Mouse (Mus musculus): Measurements from ENCODE around the gene Tmem161a. TPM values are rescaled to one million over a fixed set of nuclear protein-coding genes. Genes with fewer than 3 reads are reported as not detected.

The Tmem161a gene
- polyA plus RNA-seq (2012; ENCODE audit: insufficient read depth, low replicate concordance) = 63.2 and 162 TPM in 2 replicates

DNA sequence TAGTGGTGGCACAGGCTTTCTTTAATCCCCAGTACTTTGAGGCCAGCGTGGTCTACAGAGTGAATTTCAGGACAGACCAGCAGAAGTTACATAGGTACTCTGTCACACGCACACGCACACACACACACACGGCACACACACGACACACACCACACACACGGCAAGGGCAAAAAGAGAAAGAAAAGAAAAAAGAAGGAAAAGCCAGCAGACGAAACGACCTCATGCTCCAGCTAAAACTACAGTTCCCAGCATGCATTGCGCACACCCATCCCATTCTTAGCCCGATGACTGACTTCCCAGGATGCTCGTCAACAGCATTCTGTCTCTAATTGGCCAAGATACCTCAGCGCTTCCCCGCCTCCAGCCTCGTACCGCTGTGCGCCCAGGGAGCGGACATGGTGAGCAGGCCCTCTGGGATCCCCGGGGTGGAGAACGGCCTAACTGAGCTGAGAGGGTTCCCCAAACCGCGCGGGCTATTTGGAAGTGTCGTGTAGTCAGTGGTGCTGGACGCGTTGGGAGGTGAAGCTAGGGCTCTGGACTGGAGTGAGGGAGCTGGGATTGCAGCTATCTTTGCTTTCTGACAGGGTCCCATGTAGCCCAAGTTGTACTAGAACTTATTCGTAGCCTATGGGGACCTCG, at the start of gene Tmem161a:
Gene Tmem161a, plus strand, starts transcription at position 314 of the 639 bp plus-strand sequence.
- TF ChIP-seq GATA1 (IDR thresholded peaks at IDR 0.05; ENCODE audit: borderline replicate concordance, low read length) (no peak), FLI1 (IDR thresholded peaks at IDR 0.05; ENCODE audit: low read length) (no peak)
- Histone ChIP-seq H3K9me3 (no peaks in the 10 kb centered on the region), H3K36me3 (replicated peaks; ENCODE audit: low read length) (peaks cover 23% of the 10 kb centered on the region), H3K4me3 (replicated peaks) (peak within 1 kb of the TSS; percentile 95), H3K27me3 (replicated peaks) (peaks cover 10% of the 10 kb centered on the region), H3K4me1 (peaks cover 56% of the 10 kb centered on the region)

GRCm38 (mm10) chr8:70122863-70123262, 49.3 kb upstream of the Tmem161a start:
- Histone ChIP-seq H3K27me3 (replicated peaks) (peaks cover 68% of the 10 kb centered on the region), H3K36me3 (replicated peaks; ENCODE audit: low read length) (no peaks in the 10 kb centered on the region), H3K4me1 (peaks cover 15% of the 10 kb centered on the region), H3K9me3 (no peaks in the 10 kb centered on the region), H3K4me3 (replicated peaks) (no peak overlapping the region)
- no peak for TF ChIP-seq GATA1 (IDR thresholded peaks at IDR 0.05; ENCODE audit: borderline replicate concordance, low read length)
- TF ChIP-seq FLI1 (IDR thresholded peaks at IDR 0.05; ENCODE audit: low read length) = no peak

- TF ChIP-seq GATA1 (IDR thresholded peaks at IDR 0.05; ENCODE audit: borderline replicate concordance, low read length) (no peak), FLI1 (IDR thresholded peaks at IDR 0.05; ENCODE audit: low read length) (no peak)
- Histone ChIP-seq H3K36me3 (replicated peaks; ENCODE audit: low read length) (no peaks in the 10 kb centered on the region), H3K4me3 (replicated peaks) (no peak overlapping the region), H3K9me3 (no peaks in the 10 kb centered on the region), H3K4me1 (peaks cover 18% of the 10 kb centered on the region), H3K27me3 (replicated peaks) (peaks cover 49% of the 10 kb centered on the region)
These were observed 47.2 kb upstream of the Tmem161a start for GRCm38 (mm10) chr8:70124992-70125391.

DNA sequence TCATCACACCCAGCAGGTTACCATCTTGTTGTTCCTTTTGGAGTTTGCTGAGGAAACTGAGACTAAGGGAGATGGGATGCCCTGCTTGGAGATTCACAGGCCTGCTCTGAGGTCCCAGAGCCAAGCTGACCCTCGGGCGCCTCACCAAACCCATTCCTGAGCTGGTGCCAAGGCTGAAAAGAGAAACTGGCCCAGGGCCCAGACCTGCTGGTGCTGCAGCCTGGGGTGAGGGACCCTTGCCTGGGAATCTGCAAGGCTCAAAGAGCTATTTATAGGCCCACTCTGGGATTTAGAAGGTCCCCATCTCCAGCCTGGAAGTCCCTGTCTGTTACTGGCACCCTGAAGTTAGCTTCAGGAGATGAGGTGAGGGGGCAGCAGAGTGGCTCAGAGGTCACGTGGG, 43.7 kb upstream of the Tmem161a start:
- TF ChIP-seq FLI1 (IDR thresholded peaks at IDR 0.05; ENCODE audit: low read length) (no peak), GATA1 (IDR thresholded peaks at IDR 0.05; ENCODE audit: borderline replicate concordance, low read length) (no peak)
- Histone ChIP-seq H3K4me3 (replicated peaks) (no peak overlapping the region), H3K9me3 (no peaks in the 10 kb centered on the region), H3K36me3 (replicated peaks; ENCODE audit: low read length) (peaks cover 13% of the 10 kb centered on the region), H3K4me1 (peaks cover 41% of the 10 kb centered on the region), H3K27me3 (replicated peaks) (peaks cover 19% of the 10 kb centered on the region)

- H3K27me3 ChIP-seq (replicated peaks) = peaks cover 14% of the 10 kb centered on the region
- H3K4me1 ChIP-seq = peaks cover 51% of the 10 kb centered on the region
- H3K9me3 ChIP-seq = no peaks in the 10 kb centered on the region
- H3K4me3 ChIP-seq (replicated peaks) = no peak overlapping the region
- H3K36me3 ChIP-seq (replicated peaks; ENCODE audit: low read length) = peaks cover 23% of the 10 kb centered on the region
- TF ChIP-seq FLI1 (IDR thresholded peaks at IDR 0.05; ENCODE audit: low read length) = no peak
- TF ChIP-seq GATA1 (IDR thresholded peaks at IDR 0.05; ENCODE audit: borderline replicate concordance, low read length) = no peak
These were observed 42.7 kb upstream of the Tmem161a start for GRCm38 (mm10) chr8:70129309-70129952.

DNA sequence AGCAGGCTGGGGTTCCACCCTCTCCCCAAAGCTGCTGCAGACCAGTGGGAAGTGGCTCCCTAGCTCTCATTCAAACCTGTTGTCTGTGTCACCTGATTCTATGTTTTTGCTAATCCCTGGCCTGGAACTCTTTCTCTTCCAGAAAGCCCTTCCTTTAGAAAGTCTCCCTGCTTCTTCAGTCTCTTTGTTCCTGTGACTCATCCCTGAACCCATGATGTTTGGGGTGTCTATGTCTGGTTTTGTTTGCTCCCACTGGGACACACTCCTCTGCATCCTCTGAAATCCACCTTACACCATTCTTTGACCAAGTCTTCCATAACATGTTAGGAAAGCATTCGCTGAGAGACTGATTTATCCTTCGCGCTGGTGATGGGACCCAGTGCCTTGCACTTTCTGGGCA, 42.1 kb upstream of the Tmem161a start:
- peaks cover 57% of the 10 kb centered on the region for H3K4me1 ChIP-seq
- no peaks in the 10 kb centered on the region for H3K9me3 ChIP-seq
- TF ChIP-seq GATA1 (IDR thresholded peaks at IDR 0.05; ENCODE audit: borderline replicate concordance, low read length) = no peak
- no peak for TF ChIP-seq FLI1 (IDR thresholded peaks at IDR 0.05; ENCODE audit: low read length)
- no peak overlapping the region for H3K4me3 ChIP-seq (replicated peaks)
- peaks cover 29% of the 10 kb centered on the region for H3K36me3 ChIP-seq (replicated peaks; ENCODE audit: low read length)
- peaks cover 9% of the 10 kb centered on the region for H3K27me3 ChIP-seq (replicated peaks)

- TF ChIP-seq GATA1 (IDR thresholded peaks at IDR 0.05; ENCODE audit: borderline replicate concordance, low read length) = no peak
- no peak for TF ChIP-seq FLI1 (IDR thresholded peaks at IDR 0.05; ENCODE audit: low read length)
- peak within 1 kb of the TSS; percentile 93 for H3K4me3 ChIP-seq (replicated peaks)
These were observed 40.8 kb upstream of the Tmem161a start, which contains the start of gene Nr2c2ap for GRCm38 (mm10) chr8:70131166-70131883. Gene Nr2c2ap (plus strand): TSS chr8:70131333.

GRCm38 (mm10) chr8:70134086-70134485, 38.1 kb upstream of the Tmem161a start:
- peaks cover 71% of the 10 kb centered on the region for H3K4me1 ChIP-seq
- no peak overlapping the region for H3K4me3 ChIP-seq (replicated peaks)
- TF ChIP-seq FLI1 (IDR thresholded peaks at IDR 0.05; ENCODE audit: low read length) = no peak
- no peak for TF ChIP-seq GATA1 (IDR thresholded peaks at IDR 0.05; ENCODE audit: borderline replicate concordance, low read length)
- H3K9me3 ChIP-seq = no peaks in the 10 kb centered on the region
- H3K36me3 ChIP-seq (replicated peaks; ENCODE audit: low read length) = peaks cover 52% of the 10 kb centered on the region
- no peaks in the 10 kb centered on the region for H3K27me3 ChIP-seq (replicated peaks)

More at GRCm38 (mm10) chr8:70131166-70131883, 40.8 kb upstream of the Tmem161a start, which contains the start of gene Nr2c2ap:
- H3K27me3 ChIP-seq (replicated peaks) = no peaks in the 10 kb centered on the region
- peaks cover 64% of the 10 kb centered on the region for H3K4me1 ChIP-seq
- H3K36me3 ChIP-seq (replicated peaks; ENCODE audit: low read length) = peaks cover 42% of the 10 kb centered on the region
- no peaks in the 10 kb centered on the region for H3K9me3 ChIP-seq

GRCm38 (mm10) chr8:70134931-70135330, 37.2 kb upstream of the Tmem161a start:
- Histone ChIP-seq H3K36me3 (replicated peaks; ENCODE audit: low read length) (peaks cover 52% of the 10 kb centered on the region), H3K4me1 (peaks cover 64% of the 10 kb centered on the region)
- no peak for TF ChIP-seq GATA1 (IDR thresholded peaks at IDR 0.05; ENCODE audit: borderline replicate concordance, low read length)
- no peak for TF ChIP-seq FLI1 (IDR thresholded peaks at IDR 0.05; ENCODE audit: low read length)

More at GRCm38 (mm10) chr8:70134931-70135330, 37.2 kb upstream of the Tmem161a start:
- Histone ChIP-seq H3K27me3 (replicated peaks) (no peaks in the 10 kb centered on the region), H3K9me3 (no peaks in the 10 kb centered on the region), H3K4me3 (replicated peaks) (peak overlapping the region; percentile 64)

Data from megakaryocyte, embryonic 14.5 days (primary cell).